Mouse (Mus musculus): ENCODE data around the gene Lzts3.

Lzts3 gene

GRCm38 (mm10) chr2:130634739-130635411 lies 7.7 kb downstream of the Lzts3 start:
- DNase-seq (ENCODE audit: low read depth), result no peak

GRCm38 (mm10) chr2:130634006-130634738 lies 8.4 kb downstream of the Lzts3 start:
- no peak for DNase-seq (ENCODE audit: low read depth)

GRCm38 (mm10) chr2:130632887-130633675 lies 9.5 kb downstream of the Lzts3 start:
- DNase-seq (ENCODE audit: low read depth), result no peak

GRCm38 (mm10) chr2:130632416-130632815 lies 10.2 kb downstream of the Lzts3 start:
- DNase-seq (ENCODE audit: low read depth), result peak; percentile 69

GRCm38 (mm10) chr2:130629839-130630203 lies 12.8 kb downstream of the Lzts3 start, which contains the start of the genes Fastkd5 and Ubox5:
Fastkd5 (minus strand) TSS chr2:130630027.
Ubox5 (minus strand) TSS chr2:130630038.
- DNase-seq (ENCODE audit: low read depth), result peak; percentile 93

GRCm38 (mm10) chr2:130629080-130629838 lies 13.3 kb downstream of the Lzts3 start:
- peak; percentile 48 for DNase-seq (ENCODE audit: low read depth)

- DNase-seq (ENCODE audit: low read depth), result peak; percentile 42
Observed at GRCm38 (mm10) chr2:130628424-130628823, 14.2 kb downstream of the Lzts3 start.

- no peak for DNase-seq (ENCODE audit: low read depth)
Observed at GRCm38 (mm10) chr2:130618972-130619371, 23.6 kb downstream of the Lzts3 start.

GRCm38 (mm10) chr2:130613091-130613490 lies 29.5 kb downstream of the Lzts3 start:
- DNase-seq (ENCODE audit: low read depth), result no peak

GRCm38 (mm10) chr2:130602195-130602594 lies 40.4 kb downstream of the Lzts3 start:
- DNase-seq (ENCODE audit: low read depth), result no peak

GRCm38 (mm10) chr2:130598399-130598798 lies 44.2 kb downstream of the Lzts3 start:
- DNase-seq (ENCODE audit: low read depth), result no peak

GRCm38 (mm10) chr2:130597601-130598010 lies 45.0 kb downstream of the Lzts3 start:
- peak; percentile 69 for DNase-seq (ENCODE audit: low read depth)

GRCm38 (mm10) chr2:130595596-130595995 lies 47.0 kb downstream of the Lzts3 start:
- no peak for DNase-seq (ENCODE audit: low read depth)

GRCm38 (mm10) chr2:130591016-130591415 lies 51.6 kb downstream of the Lzts3 start:
- no peak for DNase-seq (ENCODE audit: low read depth)

GRCm38 (mm10) chr2:130589761-130590160 lies 52.8 kb downstream of the Lzts3 start:
- peak; percentile 29 for DNase-seq (ENCODE audit: low read depth)

GRCm38 (mm10) chr2:130589157-130589556 lies 53.4 kb downstream of the Lzts3 start:
- DNase-seq (ENCODE audit: low read depth), result no peak

GRCm38 (mm10) chr2:130588373-130588772 lies 54.2 kb downstream of the Lzts3 start:
- no peak for DNase-seq (ENCODE audit: low read depth)

- DNase-seq (ENCODE audit: low read depth), result no peak
Observed at GRCm38 (mm10) chr2:130586016-130586415, 56.6 kb downstream of the Lzts3 start.

- peak; percentile 53 for DNase-seq (ENCODE audit: low read depth)
Observed at GRCm38 (mm10) chr2:130583902-130584560, 58.6 kb downstream of the Lzts3 start.
